In the genomic region with DNA sequence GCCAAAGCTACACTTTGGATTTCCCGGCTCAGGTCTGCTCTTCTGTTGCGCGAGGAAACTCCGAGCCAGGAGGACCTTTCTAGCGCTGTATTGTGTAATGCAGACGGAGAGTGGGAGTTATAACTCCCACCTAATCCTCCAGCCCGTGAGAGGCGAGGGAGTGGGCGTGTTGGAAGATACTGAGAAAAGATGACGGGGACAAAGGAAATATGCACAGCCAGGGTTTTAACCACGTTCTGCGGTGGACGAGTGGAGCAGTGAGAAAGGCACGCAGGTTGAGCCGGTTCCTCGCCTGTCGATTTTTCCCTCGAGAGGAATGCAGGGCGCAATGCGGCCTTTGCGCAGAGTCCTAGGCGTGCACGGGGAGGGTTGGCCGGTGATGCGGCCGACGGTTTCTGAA, we compare ENCODE assay signal across 8 mouse cellular contexts. TPM values are rescaled to one million over a fixed set of nuclear protein-coding genes. Genes with fewer than 3 reads are reported as not detected.
DNase-seq lines count a peak whose midpoint lies in the region; ATAC-seq and TF ChIP-seq lines count a peak whose summit lies in the region.

No protein-coding gene starts in this region.

- no peak for TF ChIP-seq CTCF in intestine, postnatal 0 days (IDR thresholded peaks at IDR 0.05; ENCODE audit: low read depth)

- ATAC-seq in CD4-positive, CD25-positive, alpha-beta regulatory T cell, adult 4 months, result peak; percentile 11
- ATAC-seq in embryonic facial prominence, embryonic 14.5 days (ENCODE audit: low read depth), result peak; percentile 69
- peak; percentile 50 for ATAC-seq in intestine, postnatal 0 days
- no peak; the same call in 1 of the 2 replicates for ATAC-seq in midbrain, embryonic 11.5 days (ENCODE audit: low FRiP score)

- peak overlapping the region; percentile 78 for H3K4me2 ChIP-seq in embryonic facial prominence, embryonic 14.5 days (ENCODE audit: low read depth, low read length)
- peak overlapping the region; percentile 69 for H3K4me2 ChIP-seq in intestine, postnatal 0 days (replicated peaks; ENCODE audit: low read depth)
- H3K4me2 ChIP-seq in midbrain, embryonic 11.5 days, result peak overlapping the region; percentile 75

- no peaks in the 10 kb centered on the region for H3K27me3 ChIP-seq in heart, embryonic 10.5 days (ENCODE audit: insufficient read depth, poor library complexity, severe bottlenecking)
- no peaks in the 10 kb centered on the region for H3K27me3 ChIP-seq in embryonic facial prominence, embryonic 14.5 days (replicated peaks; ENCODE audit: control insufficient read depth, insufficient read depth, low read length)
- H3K27me3 ChIP-seq in intestine, postnatal 0 days (replicated peaks; ENCODE audit: control insufficient read depth, insufficient read depth, low read length), result no peaks in the 10 kb centered on the region
- no peaks in the 10 kb centered on the region for H3K27me3 ChIP-seq in midbrain, embryonic 11.5 days (ENCODE audit: control insufficient read depth, insufficient read depth, low read length)

- peak overlapping the region; percentile 96 for H3K27ac ChIP-seq in heart, embryonic 10.5 days
- H3K27ac ChIP-seq in embryonic facial prominence, embryonic 14.5 days (replicated peaks; ENCODE audit: low read depth, low read length), result peak overlapping the region; percentile 96
- H3K27ac ChIP-seq in intestine, postnatal 0 days (ENCODE audit: low read depth, low read length), result peak overlapping the region; percentile 83
- H3K27ac ChIP-seq in midbrain, embryonic 11.5 days (ENCODE audit: low read depth, low read length), result peak overlapping the region; percentile 83

- no peaks in the 10 kb centered on the region for H3K9me3 ChIP-seq in heart, embryonic 10.5 days
- H3K9me3 ChIP-seq in embryonic facial prominence, embryonic 14.5 days (ENCODE audit: control insufficient read depth, low read length), result no peaks in the 10 kb centered on the region
- no peaks in the 10 kb centered on the region for H3K9me3 ChIP-seq in intestine, postnatal 0 days (ENCODE audit: control insufficient read depth)
- H3K9me3 ChIP-seq in midbrain, embryonic 11.5 days (ENCODE audit: control insufficient read depth, low read length), result no peaks in the 10 kb centered on the region

- peaks cover 21% of the 10 kb centered on the region for H3K36me3 ChIP-seq in heart, embryonic 10.5 days
- peaks cover 26% of the 10 kb centered on the region; the same call in 1 of the 2 replicates for H3K36me3 ChIP-seq in embryonic facial prominence, embryonic 14.5 days (ENCODE audit: control insufficient read depth, insufficient read depth, low read length)
- H3K36me3 ChIP-seq in intestine, postnatal 0 days (ENCODE audit: control insufficient read depth, insufficient read depth), result peaks cover 8% of the 10 kb centered on the region; the same call in 1 of the 2 replicates
- H3K36me3 ChIP-seq in midbrain, embryonic 11.5 days (ENCODE audit: control insufficient read depth, insufficient read depth, low read length), result peaks cover 3% of the 10 kb centered on the region; the same call in 1 of the 2 replicates

- no peak for DNase-seq in heart, embryonic 10.5 days (ENCODE audit: low spot score)
- no peak for DNase-seq in heart, adult 18-20 months
- peak; percentile 81 for DNase-seq in embryonic facial prominence, embryonic 14.5 days (ENCODE audit: low spot score)
- DNase-seq in midbrain, embryonic 11.5 days (ENCODE audit: low spot score, missing footprints), result no peak
- no peak for DNase-seq in cerebellum, adult 8-10 months
- no peak for DNase-seq in adrenal gland, adult (ENCODE audit: inconsistent age in 2 of 2, low spot score in 1 of 2)

- H3K9ac ChIP-seq in embryonic facial prominence, embryonic 14.5 days (ENCODE audit: low read depth, low read length), result peak overlapping the region; percentile 80
- peak overlapping the region; percentile 55 for H3K9ac ChIP-seq in intestine, postnatal 0 days (ENCODE audit: low read depth, low read length)
- peak overlapping the region; percentile 88 for H3K9ac ChIP-seq in midbrain, embryonic 11.5 days (ENCODE audit: low read length)

- peaks cover 8% of the 10 kb centered on the region for H3K4me1 ChIP-seq in heart, embryonic 10.5 days
- H3K4me1 ChIP-seq in embryonic facial prominence, embryonic 14.5 days (ENCODE audit: control insufficient read depth, insufficient read depth, low read length), result no peaks in the 10 kb centered on the region
- no peaks in the 10 kb centered on the region for H3K4me1 ChIP-seq in intestine, postnatal 0 days (replicated peaks; ENCODE audit: control insufficient read depth, insufficient read depth, low read length)
- H3K4me1 ChIP-seq in midbrain, embryonic 11.5 days (ENCODE audit: control insufficient read depth, insufficient read depth, low read length), result 0 out of 2 replicates have a peak, but pooled peaks cover 2% of the 10 kb centered on the region

- H3K4me3 ChIP-seq in heart, embryonic 10.5 days, result peak overlapping the region; percentile 82
- peak overlapping the region; percentile 54 for H3K4me3 ChIP-seq in embryonic facial prominence, embryonic 14.5 days (ENCODE audit: low read depth, low read length)
- H3K4me3 ChIP-seq in intestine, postnatal 0 days (ENCODE audit: low read depth, low read length), result peak overlapping the region; percentile 46
- H3K4me3 ChIP-seq in midbrain, embryonic 11.5 days (ENCODE audit: low read depth, low read length), result peak overlapping the region; percentile 45

- under 1% methylated on average over 27 of the region's 27 CpGs for WGBS in heart, embryonic 10.5 days
- 2% methylated on average over 27 of the region's 27 CpGs for WGBS in embryonic facial prominence, embryonic 14.5 days
- WGBS in intestine, postnatal 0 days, result under 1% methylated on average over 27 of the region's 27 CpGs
- under 1% methylated on average over 27 of the region's 27 CpGs for WGBS in midbrain, embryonic 11.5 days

RNA-seq across cellular contexts. Expression of a gene that starts 0.7 kb away (rescaled TPM):
- 73.7 and 88.8 TPM in 2 replicates for polyA plus RNA-seq in heart, embryonic 10.5 days (2016; fragmentation: Nextera tagmentation; extraction: Ambion mirVana)
- total RNA-seq in heart, adult 18-20 months (2021), result 10 to 100 TPM; 27.7 to 31.1 TPM
- polyA plus RNA-seq in CD4-positive, CD25-positive, alpha-beta regulatory T cell, adult 4 months (2017; shearing (Covaris generic)), result 100 to 1,000 TPM; 181 to 192 TPM
- 70.1 and 71.6 TPM in 2 replicates for polyA plus RNA-seq in embryonic facial prominence, embryonic 14.5 days (2014; fragmentation: Nextera tagmentation; extraction: Ambion mirVana)
- 69.4 and 77.9 TPM in 2 replicates for polyA plus RNA-seq in intestine, postnatal 0 days (2015; fragmentation: Nextera tagmentation; extraction: Ambion mirVana)
- 85.0 and 85.9 TPM in 2 replicates for polyA plus RNA-seq in midbrain, embryonic 11.5 days (2014; fragmentation: Nextera tagmentation; extraction: Ambion mirVana)

RNA-seq across cellular contexts. Expression of a gene that starts 20.2 kb away (rescaled TPM):
- polyA plus RNA-seq in heart, embryonic 10.5 days (2016; fragmentation: Nextera tagmentation; extraction: Ambion mirVana), result 2,022 and 5,104 TPM in 2 replicates
- 1,000 to 10,000 TPM; 1,849 to 2,242 TPM for total RNA-seq in heart, adult 18-20 months (2021)
- polyA plus RNA-seq in CD4-positive, CD25-positive, alpha-beta regulatory T cell, adult 4 months (2017; shearing (Covaris generic)), result not detected
- polyA plus RNA-seq in embryonic facial prominence, embryonic 14.5 days (2014; fragmentation: Nextera tagmentation; extraction: Ambion mirVana), result 92.5 and 103 TPM in 2 replicates
- 3.9 and 5.6 TPM in 2 replicates for polyA plus RNA-seq in intestine, postnatal 0 days (2015; fragmentation: Nextera tagmentation; extraction: Ambion mirVana)
- polyA plus RNA-seq in midbrain, embryonic 11.5 days (2014; fragmentation: Nextera tagmentation; extraction: Ambion mirVana), result 0.52 and 1.1 TPM in 2 replicates

RNA-seq across cellular contexts. Expression of a gene that starts 37.9 kb away (rescaled TPM):
- not detected in 2 replicates for polyA plus RNA-seq in heart, embryonic 10.5 days (2016; fragmentation: Nextera tagmentation; extraction: Ambion mirVana)
- total RNA-seq in heart, adult 18-20 months (2021), result not detected
- polyA plus RNA-seq in CD4-positive, CD25-positive, alpha-beta regulatory T cell, adult 4 months (2017; shearing (Covaris generic)), result not detected
- polyA plus RNA-seq in embryonic facial prominence, embryonic 14.5 days (2014; fragmentation: Nextera tagmentation; extraction: Ambion mirVana), result not detected in 2 replicates
- polyA plus RNA-seq in intestine, postnatal 0 days (2015; fragmentation: Nextera tagmentation; extraction: Ambion mirVana), result not detected in 2 replicates
- not detected in 2 replicates for polyA plus RNA-seq in midbrain, embryonic 11.5 days (2014; fragmentation: Nextera tagmentation; extraction: Ambion mirVana)

RNA-seq across cellular contexts. Expression of a gene that starts 47.9 kb away (rescaled TPM):
- 2,034 and 3,157 TPM in 2 replicates for polyA plus RNA-seq in heart, embryonic 10.5 days (2016; fragmentation: Nextera tagmentation; extraction: Ambion mirVana)
- total RNA-seq in heart, adult 18-20 months (2021), result over 10,000 TPM; 21,244 to 21,975 TPM
- not detected for polyA plus RNA-seq in CD4-positive, CD25-positive, alpha-beta regulatory T cell, adult 4 months (2017; shearing (Covaris generic))
- polyA plus RNA-seq in embryonic facial prominence, embryonic 14.5 days (2014; fragmentation: Nextera tagmentation; extraction: Ambion mirVana), result 8.6 and 10.3 TPM in 2 replicates
- polyA plus RNA-seq in intestine, postnatal 0 days (2015; fragmentation: Nextera tagmentation; extraction: Ambion mirVana), result 0.53 TPM in 1 of 2 replicates, not detected in the other
- polyA plus RNA-seq in midbrain, embryonic 11.5 days (2014; fragmentation: Nextera tagmentation; extraction: Ambion mirVana), result 0.51 TPM in 1 of 2 replicates, not detected in the other

Comparison
In these comparisons a context has a peak if more than half of its experiments do, and no peak if none do; other contexts are left out.
1. RNA of a gene that starts 20.2 kb away (polyA plus RNA-seq): 2,022 to 5,104 TPM in heart, embryonic 10.5 days and 92.5 to 103 TPM in embryonic facial prominence, embryonic 14.5 days; 3.9 to 5.6 TPM in intestine, postnatal 0 days, 0.52 to 1.1 TPM in midbrain, embryonic 11.5 days and not detected in CD4-positive, CD25-positive, alpha-beta regulatory T cell, adult 4 months; every median in the first group is over 10 times any median in the second.
2. Peak in every context shown above with its lines, with median percentiles within 50 percentile points of each other: H3K27ac ChIP-seq, H3K4me3 ChIP-seq, H3K4me2 ChIP-seq and H3K9ac ChIP-seq.